Mouse (Mus musculus) neural tube, embryonic 12.5 days (tissue): ENCODE data around the gene Vpreb1. TPM values are rescaled to one million over a fixed set of nuclear protein-coding genes. Genes with fewer than 3 reads are reported as not detected.
A peak's percentile ranks its signal among the peaks of the same experiment; 100 is the strongest.
"Not testable (repeated sequence)": the region's sequence is repeated elsewhere in the genome, so short reads cannot be mapped to it uniquely, and the experiment has no call there.

Source experiments
- ATAC-seq: fragments of 200-750 bp; cut with Nextera tagmentation; 2 replicates; pipeline ENCODE4 v1.8.0; 2017; ENCODE audit warnings: low read depth, mild to moderate bottlenecking, moderate TSS enrichment, moderate library complexity; ENCODE audit not compliant: low FRiP score
- H3K27ac ChIP-seq: fragments of 300-500 bp; sonication (generic); 2 replicates; pipeline ENCODE4 v1.5.1; 2016
- H3K27me3 ChIP-seq: fragments of 300-500 bp; sonication (generic); replicated peaks from 2 replicates; pipeline ENCODE4 v1.6.1; 2016; ENCODE audit warnings: mild to moderate bottlenecking
- H3K36me3 ChIP-seq: fragments of 300-500 bp; sonication (generic); 2 replicates; pipeline ENCODE4 v1.6.1; 2016; ENCODE audit warnings: mild to moderate bottlenecking
- H3K4me1 ChIP-seq: fragments of 300-500 bp; sonication (generic); 2 replicates; pipeline ENCODE4 v1.6.1; 2016
- H3K4me2 ChIP-seq: fragments of 300-500 bp; sonication (generic); replicated peaks from 2 replicates; pipeline ENCODE4 v1.6.1; 2016; ENCODE audit warnings: mild to moderate bottlenecking
- H3K4me3 ChIP-seq: fragments of 300-500 bp; sonication (generic); 2 replicates; pipeline ENCODE4 v1.5.1; 2016
- H3K9ac ChIP-seq: fragments of 300-500 bp; sonication (generic); 2 replicates; pipeline ENCODE4 v1.6.1; 2016; ENCODE audit warnings: mild to moderate bottlenecking
- H3K9me3 ChIP-seq: fragments of 300-500 bp; sonication (generic); 2 replicates; pipeline ENCODE4 v1.6.1; 2016; ENCODE audit warnings: mild to moderate bottlenecking
- WGBS: fragments of 180-500 bp; shearing (Covaris S2); methylation state at CpG from one replicate; pipeline ENCODE4 v1.1.7; 2016; 5-methylcytosine and 5-hydroxymethylcytosine counted together
- polyA plus RNA-seq: library from polyadenylated mRNA; unstranded; fragments of >200 nt; fragmentation: Nextera tagmentation; extraction: Ambion mirVana; gene quantifications from 2 replicates; pipeline ENCODE4 v1.2.1, GENCODE M21; 2016

Gene Vpreb1
- polyA plus RNA-seq, 1 experiment from 2014 or later = 0.66 TPM

- no peak for ATAC-seq
- Histone ChIP-seq H3K4me3 (no peak overlapping the region), H3K4me2 (no peak overlapping the region), H3K27me3 (no peaks in the 10 kb centered on the region), H3K9ac (no peak overlapping the region), H3K36me3 (peaks cover 99% of the 10 kb centered on the region), H3K9me3 (no peaks in the 10 kb centered on the region), H3K27ac (no peak overlapping the region), H3K4me1 (no peaks in the 10 kb centered on the region)
- 96% methylated on average over 1 of the region's 1 CpGs for WGBS
These were observed 17.7 kb upstream of the Vpreb1 start for GRCm38 (mm10) chr16:16888341-16888740.

GRCm38 (mm10) chr16:16879025-16879424, 8.4 kb upstream of the Vpreb1 start:
- Histone ChIP-seq H3K27ac (no peak overlapping the region), H3K9me3 (0 out of 2 replicates have a peak, but pooled peaks cover 10% of the 10 kb centered on the region), H3K9ac (no peak overlapping the region), H3K4me3 (no peak overlapping the region), H3K4me1 (no peaks in the 10 kb centered on the region), H3K27me3 (no peaks in the 10 kb centered on the region), H3K36me3 (peaks cover 85% of the 10 kb centered on the region), H3K4me2 (no peak overlapping the region)
- WGBS = 93% methylated on average over 5 of the region's 5 CpGs
- no peak for ATAC-seq

- H3K9ac ChIP-seq = no peak overlapping the region
- 41% methylated on average over 7 of the region's 7 CpGs for WGBS
- peaks cover 3% of the 10 kb centered on the region for H3K36me3 ChIP-seq
- no peaks in the 10 kb centered on the region for H3K27me3 ChIP-seq
- peak; percentile 69 for ATAC-seq
- H3K4me1 ChIP-seq = peaks cover 9% of the 10 kb centered on the region; the same call in 1 of the 2 replicates
- H3K4me2 ChIP-seq = peak overlapping the region; percentile 77
- H3K27ac ChIP-seq = no peak overlapping the region
- no peaks in the 10 kb centered on the region for H3K9me3 ChIP-seq
- peak overlapping the region; percentile 77 for H3K4me3 ChIP-seq
These were observed 414 bp downstream of the Vpreb1 start for GRCm38 (mm10) chr16:16870241-16870616.

- ATAC-seq = no peak
- H3K9ac ChIP-seq = no peak overlapping the region
- 54% methylated on average over 5 of the region's 5 CpGs for WGBS
These were observed 4.7 kb downstream of the Vpreb1 start for GRCm38 (mm10) chr16:16865696-16866561.

GRCm38 (mm10) chr16:16865217-16865616, 5.4 kb downstream of the Vpreb1 start:
- Histone ChIP-seq H3K9ac (no peak overlapping the region), H3K4me3 (no peak overlapping the region), H3K36me3 (no peaks in the 10 kb centered on the region), H3K4me1 (no peaks in the 10 kb centered on the region), H3K27me3 (no peaks in the 10 kb centered on the region), H3K9me3 (no peaks in the 10 kb centered on the region), H3K4me2 (no peak overlapping the region), H3K27ac (no peak overlapping the region)
- no peak for ATAC-seq

More at GRCm38 (mm10) chr16:16865696-16866561, 4.7 kb downstream of the Vpreb1 start:
- no peaks in the 10 kb centered on the region for H3K27me3 ChIP-seq
- no peak overlapping the region for H3K27ac ChIP-seq
- H3K36me3 ChIP-seq = no peaks in the 10 kb centered on the region
- no peak overlapping the region for H3K4me3 ChIP-seq
- H3K4me1 ChIP-seq = no peaks in the 10 kb centered on the region
- H3K9me3 ChIP-seq = no peaks in the 10 kb centered on the region
- H3K4me2 ChIP-seq = no peak overlapping the region

- no peak within 1 kb of the TSS for H3K9ac ChIP-seq
These were observed 6.7 kb downstream of the Vpreb1 start, which contains the start of gene Igll1 for GRCm38 (mm10) chr16:16863978-16864377. Gene Igll1 (minus strand): TSS chr16:16863985.

GRCm38 (mm10) chr16:16862288-16862687, 8.4 kb downstream of the Vpreb1 start:
- no peak overlapping the region for H3K27ac ChIP-seq

More at GRCm38 (mm10) chr16:16863978-16864377, 6.7 kb downstream of the Vpreb1 start, which contains the start of gene Igll1:
- Histone ChIP-seq H3K4me3 (no peak within 1 kb of the TSS), H3K9me3 (no peaks in the 10 kb centered on the region), H3K4me1 (no peaks in the 10 kb centered on the region), H3K27me3 (no peaks in the 10 kb centered on the region), H3K36me3 (no peaks in the 10 kb centered on the region), H3K27ac (no peak within 1 kb of the TSS), H3K4me2 (no peak within 1 kb of the TSS)
- ATAC-seq = no peak
- WGBS = 79% methylated on average over 2 of the region's 2 CpGs

GRCm38 (mm10) chr16:16856731-16857476, 13.7 kb downstream of the Vpreb1 start:
- no peak for ATAC-seq
- Histone ChIP-seq H3K27ac (no peak overlapping the region), H3K9ac (no peak overlapping the region), H3K9me3 (no peaks in the 10 kb centered on the region), H3K4me3 (no peak overlapping the region), H3K36me3 (no peaks in the 10 kb centered on the region), H3K4me2 (no peak overlapping the region), H3K4me1 (no peaks in the 10 kb centered on the region), H3K27me3 (no peaks in the 10 kb centered on the region)
- 77% methylated on average over 13 of the region's 13 CpGs for WGBS

More at GRCm38 (mm10) chr16:16862288-16862687, 8.4 kb downstream of the Vpreb1 start:
- Histone ChIP-seq H3K4me1 (no peaks in the 10 kb centered on the region), H3K9ac (no peak overlapping the region), H3K36me3 (no peaks in the 10 kb centered on the region), H3K27me3 (no peaks in the 10 kb centered on the region), H3K4me3 (no peak overlapping the region), H3K9me3 (no peaks in the 10 kb centered on the region), H3K4me2 (no peak overlapping the region)
- WGBS = 67% methylated on average over 3 of the region's 3 CpGs
- no peak for ATAC-seq

- H3K4me1 ChIP-seq, H3K27ac ChIP-seq, H3K9me3 ChIP-seq, H3K4me2 ChIP-seq, H3K27me3 ChIP-seq, H3K36me3 ChIP-seq, H3K4me3 ChIP-seq, H3K9ac ChIP-seq, ATAC-seq: not testable (repeated sequence)
- WGBS = 83% methylated on average over 9 of the region's 9 CpGs
These were observed 14.6 kb downstream of the Vpreb1 start for GRCm38 (mm10) chr16:16856054-16856453.

- H3K27me3 ChIP-seq = no peaks in the 10 kb centered on the region
- 97% methylated on average over 1 of the region's 1 CpGs for WGBS
- no peaks in the 10 kb centered on the region for H3K36me3 ChIP-seq
- H3K4me3 ChIP-seq = no peak overlapping the region
- H3K4me1 ChIP-seq = no peaks in the 10 kb centered on the region
- H3K4me2 ChIP-seq = no peak overlapping the region
- H3K9ac ChIP-seq = no peak overlapping the region
- no peak overlapping the region for H3K27ac ChIP-seq
- ATAC-seq = no peak
- H3K9me3 ChIP-seq = no peaks in the 10 kb centered on the region
These were observed 15.1 kb downstream of the Vpreb1 start for GRCm38 (mm10) chr16:16855541-16855940.

- Histone ChIP-seq H3K9ac (no peak overlapping the region), H3K36me3 (no peaks in the 10 kb centered on the region), H3K9me3 (no peaks in the 10 kb centered on the region), H3K4me1 (no peaks in the 10 kb centered on the region), H3K27ac (no peak overlapping the region), H3K27me3 (no peaks in the 10 kb centered on the region), H3K4me3 (no peak overlapping the region), H3K4me2 (no peak overlapping the region)
- ATAC-seq = no peak
- WGBS = 35% methylated on average over 6 of the region's 6 CpGs
These were observed 15.8 kb downstream of the Vpreb1 start for GRCm38 (mm10) chr16:16854836-16855235.

- Histone ChIP-seq H3K4me2 (no peak overlapping the region), H3K27me3 (no peaks in the 10 kb centered on the region), H3K9ac (no peak overlapping the region), H3K9me3 (no peaks in the 10 kb centered on the region), H3K36me3 (no peaks in the 10 kb centered on the region), H3K27ac (no peak overlapping the region), H3K4me1 (no peaks in the 10 kb centered on the region), H3K4me3 (no peak overlapping the region)
- no peak for ATAC-seq
- WGBS = 85% methylated on average over 3 of the region's 3 CpGs
These were observed 18.2 kb downstream of the Vpreb1 start for GRCm38 (mm10) chr16:16852411-16852810.
